Mouse (Mus musculus): ENCODE data around the gene Mia2. TPM values are rescaled to one million over a fixed set of nuclear protein-coding genes. Genes with fewer than 3 reads are reported as not detected.

Mia2 gene
- 14.7 and 17.4 TPM in 2 replicates for polyA plus RNA-seq (2012; rRNA removed)

DNA sequence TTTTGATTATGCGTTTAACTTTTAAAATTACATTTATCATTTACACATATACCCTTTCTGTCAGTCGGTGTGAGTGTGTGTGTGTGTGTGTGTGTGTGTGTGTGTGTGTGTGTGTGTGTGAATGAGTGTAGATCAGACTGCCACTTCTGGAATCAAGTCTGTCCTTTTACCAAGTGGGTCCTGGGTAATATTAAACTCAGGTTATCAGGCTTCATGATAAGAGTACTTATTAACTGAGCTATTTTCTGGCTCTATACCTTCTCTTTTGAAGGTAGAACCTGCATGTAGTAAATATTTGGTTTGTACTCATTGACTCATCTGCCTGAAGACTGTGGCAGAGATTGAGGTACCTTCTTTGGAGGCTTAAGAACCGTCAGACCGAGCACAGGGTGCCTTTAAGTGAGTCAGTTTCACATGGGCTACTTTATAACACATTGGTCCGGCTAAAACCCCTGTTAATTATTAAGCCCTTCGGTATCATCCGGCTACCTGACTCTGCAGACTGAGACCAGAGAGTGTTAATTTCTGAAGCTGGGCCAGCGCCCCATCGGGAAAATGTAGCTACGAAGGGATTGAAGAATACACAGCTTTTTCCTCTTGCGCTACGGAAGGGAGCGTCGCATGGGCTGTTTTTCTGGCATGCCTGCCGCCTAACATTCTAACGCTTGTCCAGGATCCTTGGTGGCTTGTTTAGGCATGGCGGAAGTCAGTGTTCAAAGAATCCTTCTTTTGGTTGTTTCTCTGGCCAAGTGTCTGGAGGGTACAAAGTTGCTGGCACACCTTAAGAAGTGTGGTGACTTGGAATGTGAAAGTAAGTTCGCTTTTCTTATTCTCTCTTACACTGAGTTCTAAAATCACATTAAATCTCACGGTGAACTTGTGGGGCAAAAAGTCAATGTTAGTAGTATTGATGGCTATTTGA lies at the start of gene Mia2:
Gene Mia2, plus strand, starts transcription at position 696 of the 922 bp plus-strand sequence.

DNA sequence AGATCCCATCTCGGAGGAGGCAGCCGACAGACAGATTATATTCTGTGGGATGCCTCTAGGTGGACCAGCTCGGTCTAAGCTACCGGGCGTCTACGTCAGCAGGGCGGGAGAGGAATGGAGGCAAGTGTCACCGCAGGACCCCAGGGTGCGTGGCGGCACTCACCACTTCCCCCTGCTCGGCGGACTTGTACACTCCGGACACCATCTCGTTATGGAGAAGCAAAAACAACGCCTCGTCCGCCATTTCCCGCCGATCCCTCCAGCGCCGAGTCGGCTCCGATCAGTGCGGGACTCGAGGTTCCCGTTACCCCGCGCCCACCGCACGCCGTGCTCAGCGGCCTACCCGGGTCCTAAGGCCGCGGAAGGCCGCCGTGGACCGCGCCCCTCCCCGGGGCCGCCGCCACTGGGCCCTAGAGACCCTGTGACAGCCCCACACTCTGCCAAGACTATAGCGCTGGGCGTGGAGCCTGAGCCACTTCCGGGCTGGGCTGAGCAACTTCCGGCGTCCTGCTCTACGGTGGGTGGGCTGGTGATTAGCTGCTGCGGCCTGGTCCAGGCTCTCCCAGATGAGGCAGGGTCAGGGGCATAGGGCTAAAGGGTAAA lies 34.5 kb upstream of the Mia2 start, which contains the start of gene Trappc6b:
Gene Trappc6b, minus strand, starts transcription at position 480 of the 603 bp plus-strand sequence.

DNA sequence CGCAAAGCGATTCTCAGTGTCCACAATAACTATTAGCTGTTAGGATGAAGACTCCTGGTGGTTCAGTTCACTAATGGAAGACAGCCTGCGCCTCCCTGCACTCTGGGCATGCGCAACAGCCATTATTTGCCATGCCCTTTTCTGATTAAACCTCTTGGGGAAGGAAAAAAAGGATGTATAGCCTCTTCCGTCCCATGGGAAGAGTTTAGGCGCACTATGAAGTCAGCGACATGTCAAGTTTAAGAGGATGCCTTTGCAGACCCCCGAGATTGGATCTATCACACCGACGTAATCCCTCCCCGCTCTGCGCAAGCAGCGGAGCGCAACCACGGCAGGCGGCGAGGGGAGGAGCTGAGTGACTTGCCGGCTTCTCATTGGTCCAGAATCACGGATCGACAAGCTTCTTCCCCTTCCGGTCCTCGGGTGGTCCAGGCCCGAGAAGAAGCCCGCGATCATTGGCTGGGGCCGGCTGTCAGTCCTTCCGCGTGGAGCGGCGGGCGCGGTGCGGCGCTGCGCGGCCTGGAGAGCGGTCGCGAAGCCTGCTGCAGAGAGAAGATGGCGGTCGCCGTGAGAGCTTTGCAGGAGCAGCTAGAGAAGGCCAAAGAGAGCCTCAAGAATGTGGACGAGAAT lies 29.0 kb upstream of the Mia2 start, which contains the start of gene Pnn:
Gene Pnn, plus strand, starts transcription at position 437 of the 630 bp plus-strand sequence.

DNA sequence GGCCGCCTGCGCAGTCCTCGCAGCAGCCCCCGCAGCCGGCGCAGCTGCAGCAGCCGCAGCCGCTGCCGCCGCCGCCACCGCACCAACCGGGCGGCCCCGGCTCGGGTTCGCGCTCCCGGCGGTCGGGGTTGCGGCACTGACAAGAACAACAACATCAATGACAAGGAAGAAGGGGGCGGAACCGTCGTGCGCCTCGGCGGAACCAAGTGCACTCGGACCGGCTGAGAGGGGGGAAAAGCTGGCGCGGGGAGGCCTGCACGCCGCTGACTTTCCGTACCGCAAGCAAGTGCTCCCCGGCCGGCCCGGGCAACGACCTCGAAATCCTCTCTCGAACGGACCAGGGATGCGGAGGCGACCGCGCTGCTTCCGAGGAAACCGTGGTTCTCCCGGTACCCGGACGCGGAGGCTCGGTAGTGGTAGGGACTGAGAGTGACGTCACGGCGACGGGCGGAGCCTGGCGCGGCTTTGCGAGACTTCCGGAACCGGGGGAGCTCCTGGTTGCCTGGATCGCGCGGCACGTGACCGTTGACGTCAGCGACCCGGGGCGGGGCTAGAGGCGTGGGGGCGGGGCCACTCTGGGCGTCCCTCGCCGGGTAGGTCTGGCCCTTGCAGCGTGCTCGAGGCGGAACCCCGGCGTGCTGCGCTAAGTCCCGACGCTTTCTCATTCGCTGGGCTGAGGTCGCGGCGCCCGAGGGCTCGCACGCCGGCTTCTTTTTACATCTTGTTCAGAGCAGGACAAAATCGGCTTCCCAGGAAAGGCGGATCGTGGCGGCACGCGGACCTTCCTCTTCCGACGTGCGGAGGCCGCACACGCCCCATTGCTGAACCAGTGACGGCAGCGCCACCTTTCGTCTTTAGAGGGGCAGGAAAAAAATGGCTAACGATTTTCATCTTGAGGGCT lies 124.0 kb downstream of the Mia2 start, which contains the start of gene Fbxo33:
Gene Fbxo33, minus strand, starts transcription at position 401 of the 901 bp plus-strand sequence.

Other genes starting within 250 kb of the Mia2 start
- 2.9 and 3.8 TPM in 2 replicates for gene Sec23a, start 83.8 kb upstream of the Mia2 start, polyA plus RNA-seq (2012; rRNA removed)
- 0.54 and 0.89 TPM in 2 replicates for gene Gemin2, start 82.4 kb upstream of the Mia2 start, polyA plus RNA-seq (2012; rRNA removed)
- 24.2 and 34.1 TPM in 2 replicates for gene Trappc6b, start 34.3 kb upstream of the Mia2 start, polyA plus RNA-seq (2012; rRNA removed)
- 2.2 and 3.5 TPM in 2 replicates for gene Pnn, start 28.9 kb upstream of the Mia2 start, polyA plus RNA-seq (2012; rRNA removed)
- gene Fbxo33, start 123.9 kb downstream of the Mia2 start, polyA plus RNA-seq (2012; rRNA removed): 1.8 and 2.2 TPM in 2 replicates

Measured in stomach, adult 2 months (tissue).